Mouse (Mus musculus): Measurements from ENCODE around the gene Cep350.

GRCm38 (mm10) chr1:156003201-156003935, 30.3 kb upstream of the Cep350 start:
- TF ChIP-seq POLR2A (IDR thresholded peaks at IDR 0.05; ENCODE audit: insufficient read depth, low read length), result no peak
- no peak for TF ChIP-seq CTCF (IDR thresholded peaks at IDR 0.05; ENCODE audit: low read depth, low read length)
- TF ChIP-seq EP300 (IDR thresholded peaks at IDR 0.05; ENCODE audit: insufficient read depth, low read depth, low read length), result no peak

Data from ES-Bruce4 (cell line).